Mouse (Mus musculus) liver, embryonic 14.5 days (tissue): ENCODE data around the gene Dtwd1. TPM values are rescaled to one million over a fixed set of nuclear protein-coding genes. Genes with fewer than 3 reads are reported as not detected.
A peak's percentile ranks its signal among the peaks of the same experiment; 100 is the strongest.

ENCODE experiments used
- ATAC-seq: fragments of 200-750 bp; cut with Nextera tagmentation; 2 replicates; pipeline ENCODE4 v1.8.0; 2017; ENCODE audit warnings: moderate number of reproducible peaks, mild to moderate bottlenecking, moderate library complexity; ENCODE audit not compliant: insufficient read depth
- DNase-seq, 3 experiments: peaks; one replicate each; pipeline ENCODE4 v3.0.0-alpha.2; 2012 to 2013; ENCODE audit warnings: low read depth in 3 of 3, low spot score in 3 of 3
- H3K27ac ChIP-seq: fragments of 300-500 bp; sonication (generic); 2 replicates; pipeline ENCODE4 v1.5.1; 2014; ENCODE audit warnings: moderate library complexity, mild to moderate bottlenecking, control low read depth, inconsistent platforms
- H3K27me3 ChIP-seq: fragments of 300-500 bp; sonication (generic); 2 replicates; pipeline ENCODE4 v1.6.1; 2014; ENCODE audit warnings: mild to moderate bottlenecking, low read length, moderate library complexity; ENCODE audit not compliant: control insufficient read depth, insufficient read depth
- H3K36me3 ChIP-seq: fragments of 300-500 bp; sonication (generic); replicated peaks from 2 replicates; pipeline ENCODE4 v1.6.1; 2014; ENCODE audit warnings: low read depth; ENCODE audit not compliant: control insufficient read depth, insufficient read depth
- H3K4me1 ChIP-seq, 2 experiments: fragments of 200-500 bp in 1 of 2; fragments of 300-500 bp in 1 of 2; sonication (generic) in 1 of 2; replicated peaks; 2 replicates each; pipeline ENCODE4 v1.6.1; 2012 to 2014; ENCODE audit warnings: antibody characterized with exemption in 1 of 2, inconsistent platforms in 1 of 2, low read length in 1 of 2; ENCODE audit not compliant: control insufficient read depth in 2 of 2, insufficient read depth in 2 of 2
- H3K4me2 ChIP-seq: fragments of 300-500 bp; sonication (generic); 2 replicates; pipeline ENCODE4 v1.6.1; 2014; ENCODE audit warnings: low read depth, mild to moderate bottlenecking, control low read depth, moderate library complexity
- H3K4me3 ChIP-seq, 2 experiments: fragments of 200-500 bp in 1 of 2; fragments of 300-500 bp in 1 of 2; sonication (generic) in 1 of 2; 2 replicates each; pipeline ENCODE4 v1.5.1; 2012 to 2014; ENCODE audit warnings: low read depth in 2 of 2, low read length in 2 of 2, mild to moderate bottlenecking in 2 of 2, control low read depth in 1 of 2, inconsistent platforms in 1 of 2, moderate library complexity in 1 of 2; ENCODE audit not compliant: insufficient read depth in 1 of 2
- H3K9ac ChIP-seq: fragments of 300-500 bp; sonication (generic); replicated peaks from 2 replicates; pipeline ENCODE4 v1.6.1; 2014; ENCODE audit warnings: mild to moderate bottlenecking, control low read depth, moderate library complexity
- H3K9me3 ChIP-seq: fragments of 300-500 bp; sonication (generic); 2 replicates; pipeline ENCODE4 v1.6.1; 2016; ENCODE audit warnings: low read length, mixed read lengths; ENCODE audit not compliant: control insufficient read depth
- CTCF ChIP-seq: IDR thresholded peaks from 2 replicates; pipeline ENCODE4 v1.5.1; 2016; ENCODE audit warnings: antibody characterized with exemption, low read depth, control low read depth
- EP300 ChIP-seq: IDR thresholded peaks from 2 replicates; pipeline ENCODE4 v1.6.1; 2016; ENCODE audit warnings: antibody characterized with exemption, low read depth
- WGBS: fragments of 180-500 bp; shearing (Covaris S2); extraction: QIAGEN DNeasy Blood & Tissue Kit; methylation state at CpG from one replicate; pipeline ENCODE4 v1.1.7; 2014; ENCODE audit not compliant: insufficient replicate concordance; 5-methylcytosine and 5-hydroxymethylcytosine counted together
- polyA plus RNA-seq, 2 experiments: library from polyadenylated mRNA; depleted of rRNA in 1 of 2; stranded (reverse) in 1 of 2; unstranded in 1 of 2; fragments of >200 nt; fragmentation: Nextera tagmentation in 1 of 2; extraction: Ambion mirVana in 1 of 2; gene quantifications; 2 replicates each; pipeline versions ENCODE4 v1.2.1 to v1.2.3; 2012 to 2014

Gene Dtwd1
- polyA plus RNA-seq, 2 experiments = 12.6 to 24.3 TPM

DNA sequence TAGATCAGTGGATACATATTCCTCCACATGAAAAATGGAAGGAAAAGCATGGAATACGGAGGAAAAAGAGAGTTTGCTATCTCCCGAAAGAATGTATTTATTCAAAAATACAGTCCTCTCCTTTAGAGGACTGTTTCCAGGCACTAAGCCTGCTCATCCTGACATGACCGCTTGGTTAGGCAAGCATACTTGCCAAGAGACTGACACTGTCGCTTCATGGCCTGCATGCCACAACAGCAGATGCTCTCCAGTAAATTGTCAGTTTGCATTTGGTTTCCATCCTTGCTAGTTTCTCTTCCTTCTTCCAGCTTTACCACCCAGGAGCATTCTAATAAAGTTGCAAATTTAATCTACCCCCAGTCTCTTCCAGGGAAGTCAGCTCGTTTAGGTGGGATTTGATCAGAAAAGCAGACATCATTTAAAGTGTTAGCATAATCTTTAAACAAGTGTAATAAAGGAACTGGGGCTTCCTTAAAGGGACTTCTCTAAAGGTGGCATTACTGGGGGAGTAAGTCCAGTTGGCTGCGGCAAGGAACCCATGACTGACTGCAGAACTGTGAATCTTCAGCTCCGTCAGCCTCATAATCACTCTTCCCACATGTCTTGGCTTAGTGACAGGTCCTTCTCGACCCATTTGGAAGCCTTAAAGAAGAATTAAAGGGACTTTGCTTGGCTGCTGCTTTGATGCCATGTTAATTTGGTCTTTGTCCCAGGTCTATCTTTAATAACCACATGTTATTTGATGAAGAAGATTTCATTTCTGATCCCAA lies 15.1 kb downstream of the Dtwd1 start:
- no peak for DNase-seq
- peak overlapping the region; percentile 71 for H3K4me2 ChIP-seq
- peak overlapping the region; percentile 99 for H3K27ac ChIP-seq
- H3K9me3 ChIP-seq = no peaks in the 10 kb centered on the region
- peaks cover 21% of the 10 kb centered on the region for H3K36me3 ChIP-seq
- TF ChIP-seq CTCF = no peak
- WGBS = 70% methylated on average over 8 of the region's 8 CpGs
- peak overlapping the region in 1 of 2 experiments; percentile 36; a peak in 1 of 4 replicates for H3K4me3 ChIP-seq
- H3K27me3 ChIP-seq = no peaks in the 10 kb centered on the region
- no peak for ATAC-seq
- H3K9ac ChIP-seq = peak overlapping the region; percentile 63
- H3K4me1 ChIP-seq = peaks cover 40 to 45% of the 10 kb centered on the region in 2 experiments

GRCm38 (mm10) chr2:126171427-126171826 lies 19.5 kb downstream of the Dtwd1 start:
- Histone ChIP-seq H3K9me3 (no peaks in the 10 kb centered on the region), H3K36me3 (no peaks in the 10 kb centered on the region), H3K27me3 (no peaks in the 10 kb centered on the region), H3K9ac (no peak overlapping the region), H3K4me3 (no peak overlapping the region), H3K4me2 (no peak overlapping the region), H3K27ac (no peak overlapping the region), H3K4me1 (peaks cover 19 to 23% of the 10 kb centered on the region in 2 experiments)
- peak; percentile 51; the same call in 1 of the 2 replicates for ATAC-seq
- WGBS = 81% methylated on average over 1 of the region's 1 CpGs
- TF ChIP-seq EP300 (no peak), CTCF (no peak)
- DNase-seq = no peak

DNA sequence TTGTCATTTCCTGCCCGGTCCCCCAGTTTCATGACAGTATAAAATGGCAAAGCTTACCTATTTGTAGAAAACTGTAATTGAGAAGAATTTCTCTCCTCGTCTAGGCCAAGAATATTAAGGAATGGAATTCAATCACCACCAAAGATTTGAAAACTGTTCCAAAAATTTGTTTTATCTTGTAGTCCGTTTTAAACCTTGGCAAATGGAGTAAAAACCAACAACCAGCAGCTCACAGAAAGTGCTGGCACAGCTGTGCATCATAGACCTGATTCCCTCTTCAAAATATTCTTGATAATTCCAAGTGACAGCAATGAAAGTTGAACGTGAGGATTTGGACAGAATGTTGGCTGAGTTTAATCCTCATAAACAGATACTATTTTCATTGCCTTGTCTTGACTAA lies 39.4 kb downstream of the Dtwd1 start:
- no peak overlapping the region for H3K4me3 ChIP-seq
- no peaks in the 10 kb centered on the region for H3K36me3 ChIP-seq
- 60% methylated on average over 4 of the region's 4 CpGs for WGBS
- no peak overlapping the region for H3K27ac ChIP-seq
- no peak overlapping the region for H3K9ac ChIP-seq
- ATAC-seq (no peak), DNase-seq (no peak)
- no peaks in the 10 kb centered on the region for H3K27me3 ChIP-seq
- TF ChIP-seq CTCF = no peak
- no peaks in the 10 kb centered on the region for H3K9me3 ChIP-seq
- H3K4me1 ChIP-seq = peaks cover 3 to 5% of the 10 kb centered on the region in 2 experiments; a peak in 3 of 4 replicates
- no peak overlapping the region for H3K4me2 ChIP-seq

GRCm38 (mm10) chr2:126192129-126192528 lies 40.2 kb downstream of the Dtwd1 start:
- DNase-seq (no peak), ATAC-seq (peak; percentile 35; the same call in 1 of the 2 replicates)
- Histone ChIP-seq H3K4me2 (no peak overlapping the region), H3K9ac (no peak overlapping the region), H3K27ac (no peak overlapping the region), H3K9me3 (no peaks in the 10 kb centered on the region), H3K4me3 (no peak overlapping the region), H3K36me3 (no peaks in the 10 kb centered on the region), H3K4me1 (peaks cover 3 to 5% of the 10 kb centered on the region in 2 experiments; a peak in 3 of 4 replicates), H3K27me3 (no peaks in the 10 kb centered on the region)
- 65% methylated on average over 2 of the region's 2 CpGs for WGBS
- TF ChIP-seq EP300 (no peak), CTCF (no peak)

DNA sequence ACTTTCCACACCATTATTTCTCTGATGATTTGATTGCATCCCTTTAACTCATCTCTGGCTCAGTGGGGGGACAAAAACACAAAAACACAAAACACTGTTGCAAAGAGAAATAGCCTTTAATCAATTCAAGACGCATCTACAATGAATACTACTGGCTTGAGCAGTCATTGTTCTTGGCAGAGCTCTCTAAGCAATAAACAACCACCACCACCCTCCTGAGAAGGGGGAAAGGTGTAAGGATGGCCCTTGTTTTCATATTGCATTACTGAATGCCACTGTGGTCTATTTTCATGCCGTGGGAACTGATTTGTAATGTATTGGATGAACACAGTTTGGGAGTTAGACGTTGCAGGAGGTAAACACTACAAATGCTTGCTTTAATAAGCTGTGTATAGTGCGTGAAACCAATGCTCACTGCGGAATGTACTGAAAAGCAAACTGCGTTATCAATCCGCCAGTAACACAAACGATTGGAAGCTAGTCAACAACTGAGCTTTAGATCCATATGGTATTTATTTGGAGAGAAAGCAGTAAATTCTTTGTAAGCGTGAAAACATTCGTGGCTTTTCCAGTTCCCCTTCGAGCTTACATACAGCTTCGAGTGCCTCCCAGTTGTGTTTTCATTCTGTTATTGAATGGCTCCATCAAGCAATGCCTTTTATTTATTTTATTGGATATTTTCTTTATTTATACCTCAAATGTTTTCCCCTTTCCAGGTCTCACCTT lies 43.9 kb downstream of the Dtwd1 start:
- DNase-seq = no peak
- no peak overlapping the region for H3K27ac ChIP-seq
- no peak overlapping the region for H3K4me2 ChIP-seq
- H3K4me1 ChIP-seq = peaks cover 3 to 5% of the 10 kb centered on the region in 2 experiments; a peak in 3 of 4 replicates
- WGBS = 75% methylated on average over 12 of the region's 12 CpGs
- H3K9me3 ChIP-seq = no peaks in the 10 kb centered on the region
- H3K9ac ChIP-seq = no peak overlapping the region
- no peak overlapping the region for H3K4me3 ChIP-seq
- H3K27me3 ChIP-seq = no peaks in the 10 kb centered on the region
- ATAC-seq = no peak
- TF ChIP-seq EP300 = no peak
- TF ChIP-seq CTCF = no peak
- H3K36me3 ChIP-seq = no peaks in the 10 kb centered on the region
